Mouse (Mus musculus) kidney, adult 9 months (tissue): ENCODE data around the gene Hist1h3a.
A peak's percentile ranks its signal among the peaks of the same experiment; 100 is the strongest.
"Not testable (repeated sequence)": the region's sequence is repeated elsewhere in the genome, so short reads cannot be mapped to it uniquely, and the experiment has no call there.

Experiments used
- DNase-seq: peaks from one replicate; pipeline ENCODE4 v3.0.0; 2022

The Hist1h3a gene

DNA sequence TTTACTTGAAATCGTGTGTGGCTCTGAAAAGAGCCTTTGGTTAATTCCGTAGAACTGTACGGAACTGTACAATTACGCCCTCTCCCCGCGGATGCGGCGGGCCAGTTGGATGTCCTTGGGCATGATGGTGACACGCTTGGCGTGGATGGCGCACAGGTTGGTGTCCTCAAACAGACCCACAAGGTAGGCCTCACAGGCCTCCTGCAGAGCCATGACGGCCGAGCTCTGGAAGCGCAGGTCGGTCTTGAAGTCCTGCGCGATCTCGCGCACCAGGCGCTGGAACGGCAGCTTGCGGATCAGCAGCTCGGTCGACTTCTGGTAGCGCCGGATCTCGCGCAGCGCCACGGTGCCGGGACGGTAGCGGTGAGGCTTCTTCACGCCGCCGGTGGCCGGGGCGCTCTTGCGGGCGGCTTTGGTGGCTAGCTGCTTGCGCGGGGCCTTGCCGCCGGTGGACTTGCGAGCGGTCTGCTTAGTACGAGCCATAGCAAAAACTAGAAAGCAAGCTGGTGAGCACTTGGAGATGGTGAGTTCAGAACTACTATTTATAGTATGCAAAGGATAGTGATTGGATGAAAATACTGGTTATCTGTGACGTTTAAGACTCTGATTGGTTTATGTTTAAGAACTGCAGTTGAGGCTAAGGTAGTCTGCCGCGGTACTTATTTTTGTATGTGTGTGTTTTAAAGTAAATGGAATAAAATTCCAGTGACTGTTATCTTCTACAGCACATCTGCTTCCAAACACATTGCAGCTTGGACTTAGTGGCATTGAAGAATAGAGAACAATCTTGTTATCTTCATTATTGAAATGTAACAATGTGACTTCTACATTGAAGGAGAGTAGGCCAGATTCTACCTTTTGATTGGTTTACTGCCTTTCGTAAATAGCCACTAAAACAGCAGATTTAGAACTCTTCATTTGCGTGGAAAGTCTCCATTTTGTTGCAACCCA is at the start of gene Hist1h3a:
TSS of gene Hist1h3a (minus strand) at position 516 of the 951 bp plus-strand sequence.
- peak; percentile 80 for DNase-seq

- peak; percentile 39 for DNase-seq
These were observed 44.4 kb upstream of the Hist1h3a start, which contains the start of gene Slc17a2 for GRCm38 (mm10) chr13:23806422-23807052. Gene Slc17a2, plus strand, starts transcription at chr13:23806993.

- DNase-seq: no peak
These were observed 42.3 kb upstream of the Hist1h3a start for GRCm38 (mm10) chr13:23804532-23804931.

- DNase-seq: no peak
These were observed 37.2 kb upstream of the Hist1h3a start for GRCm38 (mm10) chr13:23799405-23799804.

DNA sequence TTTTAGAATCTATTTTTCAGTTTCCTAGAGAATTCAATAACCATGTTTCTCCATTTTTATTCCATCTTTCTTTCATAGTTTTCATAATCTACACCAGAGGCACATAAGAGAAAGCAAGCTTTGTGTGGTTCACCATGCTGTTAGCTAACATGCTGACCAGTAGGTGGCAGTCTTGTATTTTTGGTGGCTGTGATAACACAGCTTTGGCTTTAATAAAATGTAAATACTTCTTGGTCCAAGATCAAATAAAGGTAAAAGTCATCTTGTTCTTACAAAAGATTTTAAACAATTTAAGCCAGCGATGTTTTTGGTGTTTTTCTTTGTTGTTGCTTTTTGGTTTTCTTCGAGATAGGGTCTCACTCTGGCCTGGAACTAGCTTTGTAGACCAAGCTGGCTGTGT is 30.3 kb upstream of the Hist1h3a start:
- peak; percentile 57 for DNase-seq

GRCm38 (mm10) chr13:23779025-23779424 is 16.8 kb upstream of the Hist1h3a start:
- no peak for DNase-seq

- no peak for DNase-seq
These were observed 16.2 kb upstream of the Hist1h3a start for GRCm38 (mm10) chr13:23778339-23778738.

DNA sequence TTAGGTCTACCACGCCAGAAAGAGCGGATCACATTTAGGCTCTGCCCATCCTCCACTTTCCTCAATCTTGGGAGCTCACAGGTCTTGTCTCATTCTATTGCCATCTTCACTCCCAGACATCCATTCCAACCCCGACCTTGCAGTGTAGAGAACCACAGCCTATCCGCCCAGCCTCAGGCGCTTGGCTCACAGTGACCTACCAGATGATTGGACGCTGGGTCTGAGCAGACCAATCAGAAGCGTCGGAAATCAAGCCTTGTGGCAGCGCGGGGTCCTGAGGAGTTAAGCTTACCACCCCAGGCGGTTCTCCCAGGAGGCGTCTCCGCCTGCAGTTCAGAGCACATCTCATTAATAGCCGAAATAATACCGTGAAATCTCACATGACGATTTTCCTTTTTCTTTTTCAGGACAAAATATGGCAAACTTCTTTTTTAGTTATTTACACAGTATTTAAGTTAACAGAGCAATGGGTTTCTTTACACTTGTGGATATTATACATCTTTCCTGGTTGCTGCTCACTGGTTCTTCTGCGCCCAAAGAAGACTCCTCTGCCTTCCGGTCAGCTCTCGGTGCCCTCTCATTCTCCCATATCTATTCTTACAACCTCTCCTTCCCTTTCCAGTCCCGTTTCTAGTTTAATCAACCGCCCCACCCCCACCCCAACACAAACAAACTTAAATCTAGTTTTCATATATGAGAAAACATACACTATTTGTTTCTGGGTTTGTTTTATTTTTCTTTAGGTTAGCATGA is 10.6 kb upstream of the Hist1h3a start:
- DNase-seq: no peak

DNA sequence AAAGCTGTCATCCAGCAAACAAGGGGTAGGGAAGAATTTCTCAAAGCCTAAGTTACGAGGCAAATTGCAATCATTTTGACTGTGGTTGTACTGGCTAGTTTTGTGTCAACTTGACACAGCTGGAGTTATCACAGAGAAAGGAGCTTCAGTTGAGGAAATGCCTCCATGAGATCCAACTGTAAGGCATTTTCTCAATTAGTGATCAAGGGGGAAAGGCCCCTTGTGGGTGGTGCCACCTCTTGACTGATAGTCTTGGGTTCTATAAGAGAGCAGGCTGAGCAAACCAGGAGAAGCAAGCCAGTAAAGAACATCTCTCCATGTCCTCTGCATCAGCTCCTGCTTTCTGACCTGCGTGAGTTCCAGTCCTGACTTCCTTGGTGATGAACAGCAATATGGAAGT is 7.4 kb upstream of the Hist1h3a start, which contains the start of gene Trim38:
TSS of gene Trim38 (plus strand) at position 301 of the 400 bp plus-strand sequence.
- not testable (repeated sequence) for DNase-seq

GRCm38 (mm10) chr13:23768834-23769397 is 6.7 kb upstream of the Hist1h3a start:
- no peak for DNase-seq

GRCm38 (mm10) chr13:23766772-23767171 is 4.6 kb upstream of the Hist1h3a start:
- DNase-seq: no peak

- no peak for DNase-seq
These were observed 3.0 kb upstream of the Hist1h3a start for GRCm38 (mm10) chr13:23765172-23765513.

DNA sequence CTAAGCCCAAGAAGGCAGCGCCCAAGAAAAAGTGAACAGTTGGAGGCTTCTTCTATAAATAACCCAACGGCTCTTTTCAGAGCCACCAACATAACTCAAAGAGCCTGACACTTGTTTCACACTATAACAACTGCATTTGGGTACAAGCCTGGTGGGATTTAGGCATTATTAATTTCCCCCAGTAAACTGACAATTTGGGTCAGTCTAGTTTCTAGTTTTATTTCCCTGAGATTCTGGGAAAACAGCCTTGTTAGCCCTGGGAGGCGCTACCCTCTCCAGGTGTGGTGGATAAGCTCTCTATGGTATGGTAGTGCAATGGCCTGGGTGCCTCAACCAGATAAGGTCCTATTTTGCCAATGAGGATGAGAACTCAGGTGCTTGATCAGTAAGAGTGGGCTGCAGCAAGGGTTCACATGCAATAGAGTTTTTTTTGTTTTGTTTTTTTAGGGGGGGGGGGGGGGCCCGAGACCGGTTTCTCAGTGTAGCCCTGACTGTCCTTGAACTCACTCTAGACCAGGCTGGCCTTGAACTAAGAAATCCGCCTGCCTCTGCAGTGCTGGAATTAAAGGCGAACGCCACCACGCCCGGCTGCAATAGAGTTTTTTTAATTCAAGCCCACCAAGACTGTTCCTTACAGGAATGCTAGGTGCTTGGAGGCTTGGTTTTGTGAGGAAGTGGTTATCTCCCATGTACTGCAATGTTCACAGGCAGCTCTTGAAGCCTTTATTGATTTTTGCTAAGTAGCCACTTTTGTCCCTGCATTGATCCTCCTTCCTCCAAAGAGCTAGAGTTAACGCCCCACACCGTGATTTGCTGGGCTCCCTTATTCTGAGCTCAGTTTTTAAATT is 2.4 kb upstream of the Hist1h3a start:
- no peak for DNase-seq

- peak; percentile 86 for DNase-seq
These were observed 1.6 kb upstream of the Hist1h3a start, which contains the start of gene Hist1h1a for GRCm38 (mm10) chr13:23763586-23764323. Gene Hist1h1a, plus strand, starts transcription at chr13:23763666.

DNA sequence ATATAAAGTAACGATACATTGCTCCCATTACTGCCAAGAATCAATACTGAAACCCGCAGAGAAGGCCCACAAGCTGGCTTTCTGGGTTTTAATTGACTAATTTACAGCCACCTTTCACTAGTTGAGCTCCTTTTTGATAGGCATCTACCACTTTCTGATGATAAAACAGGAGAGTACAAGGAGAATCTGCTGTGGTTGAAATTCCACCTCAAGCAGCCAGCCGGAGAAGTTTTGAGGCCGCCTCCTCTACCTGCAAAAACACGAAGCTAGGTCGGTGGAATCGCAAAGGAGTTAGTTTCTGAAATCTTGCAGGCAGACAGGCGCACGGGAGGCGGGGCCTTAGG is 1.0 kb upstream of the Hist1h3a start:
- no peak for DNase-seq

GRCm38 (mm10) chr13:23760972-23761864 is 968 bp downstream of the Hist1h3a start, which contains the start of gene Hist1h4a:
Gene Hist1h4a, minus strand, starts transcription at chr13:23761230.
- DNase-seq: peak; percentile 96

DNA sequence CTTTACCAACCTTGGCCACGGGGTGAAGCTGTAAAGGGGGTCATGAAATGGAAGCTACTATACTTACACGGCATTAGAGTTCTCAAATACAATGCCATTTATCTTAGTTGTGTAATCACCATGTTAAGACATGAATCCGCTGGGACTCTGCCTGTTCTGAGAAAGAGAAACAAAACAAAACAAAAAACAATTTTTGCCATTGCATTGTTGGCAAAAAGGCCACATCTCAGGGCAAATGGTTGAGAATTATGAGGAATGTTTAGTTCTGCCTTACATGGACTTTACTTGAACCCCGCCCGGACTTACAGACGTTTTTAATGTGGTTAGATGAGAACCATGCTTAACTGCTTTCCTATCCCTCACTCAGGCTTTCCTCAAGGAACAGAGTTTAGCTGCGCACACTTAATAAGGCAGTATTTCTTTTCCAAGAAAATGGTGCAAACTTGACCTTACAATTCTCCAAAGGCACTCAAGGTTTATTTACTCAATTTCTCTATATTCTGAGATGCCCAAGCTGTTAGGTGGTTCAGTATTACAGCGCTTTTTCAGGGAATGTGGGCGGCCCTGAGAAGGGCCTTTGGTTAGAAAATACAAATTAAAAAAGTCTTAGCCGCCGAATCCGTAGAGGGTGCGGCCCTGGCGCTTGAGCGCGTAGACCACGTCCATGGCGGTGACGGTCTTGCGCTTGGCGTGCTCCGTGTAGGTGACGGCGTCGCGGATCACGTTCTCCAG is 1.8 kb downstream of the Hist1h3a start:
- no peak for DNase-seq

GRCm38 (mm10) chr13:23759916-23760239 is 2.3 kb downstream of the Hist1h3a start:
- no peak for DNase-seq

DNA sequence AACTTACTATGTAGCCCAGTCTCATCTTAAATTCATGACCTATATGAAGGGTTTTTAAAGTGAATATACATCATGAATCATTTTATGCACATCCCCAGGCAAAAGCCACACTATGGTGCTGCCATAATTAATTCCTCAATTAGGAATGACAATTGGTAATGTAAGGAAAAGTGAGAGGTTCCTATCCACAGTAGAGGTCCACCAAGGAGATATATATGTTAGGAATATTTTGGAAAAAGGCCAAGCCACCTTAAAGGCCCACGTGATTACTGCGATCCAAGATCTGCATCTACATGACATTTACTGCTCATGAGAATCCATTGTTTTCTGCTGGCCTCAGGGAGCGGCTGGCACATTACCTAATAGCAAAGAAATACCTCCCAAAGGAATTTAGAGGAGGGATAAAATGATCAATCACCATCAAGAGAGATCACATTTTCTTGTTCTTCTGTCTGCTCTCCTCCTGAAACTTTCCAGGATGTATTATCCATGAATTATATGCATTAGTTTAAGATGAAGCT is 2.9 kb downstream of the Hist1h3a start:
- no peak for DNase-seq
